Mouse (Mus musculus) lung, postnatal 36 days (tissue): ENCODE results near the gene Pold2.

ENCODE experiments used
- DNase-seq: peaks from one replicate; pipeline ENCODE4 v3.0.0; 2022; ENCODE audit warnings: mixed read lengths

Gene Pold2

DNA sequence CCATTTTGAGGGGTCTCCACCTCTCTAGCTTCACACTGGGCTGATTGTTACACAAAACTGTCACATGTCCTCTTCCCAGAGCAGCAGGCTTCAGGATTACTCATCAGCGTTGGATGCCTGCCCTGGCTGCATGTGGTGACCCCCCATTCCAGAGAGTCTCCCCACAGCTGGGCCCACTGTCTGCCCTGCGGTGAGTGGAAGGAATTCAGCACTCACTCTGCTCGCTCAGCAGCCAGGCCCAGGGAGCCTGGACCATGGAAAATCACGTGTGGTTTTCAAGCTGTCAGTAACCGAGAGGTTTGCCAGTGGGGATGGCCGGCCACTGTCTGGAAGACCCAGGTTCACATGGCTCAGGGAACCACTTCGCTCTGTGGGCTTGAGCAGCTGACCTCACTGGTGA is 22.2 kb downstream of the Pold2 start:
- DNase-seq: peak; percentile 55

DNA sequence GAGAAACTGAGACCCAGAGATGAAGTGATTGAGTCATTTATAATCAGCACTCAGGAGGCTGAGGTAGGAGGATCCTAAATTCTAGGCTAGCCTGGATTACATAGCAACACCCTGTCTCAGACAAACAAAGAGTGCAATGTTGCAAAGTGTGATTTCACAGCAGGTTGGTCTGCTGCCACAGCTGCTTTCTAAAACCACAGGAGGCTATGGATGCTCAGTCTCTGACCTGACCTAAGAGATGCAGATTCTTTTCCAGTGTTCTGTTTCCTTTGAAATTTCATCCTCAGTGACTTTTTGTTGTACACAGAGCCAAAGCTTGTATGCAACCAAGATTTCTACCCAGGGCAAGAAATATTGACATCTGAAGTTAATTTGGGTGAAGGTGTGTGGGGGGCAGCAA is 22.6 kb downstream of the Pold2 start:
- DNase-seq: no peak

DNA sequence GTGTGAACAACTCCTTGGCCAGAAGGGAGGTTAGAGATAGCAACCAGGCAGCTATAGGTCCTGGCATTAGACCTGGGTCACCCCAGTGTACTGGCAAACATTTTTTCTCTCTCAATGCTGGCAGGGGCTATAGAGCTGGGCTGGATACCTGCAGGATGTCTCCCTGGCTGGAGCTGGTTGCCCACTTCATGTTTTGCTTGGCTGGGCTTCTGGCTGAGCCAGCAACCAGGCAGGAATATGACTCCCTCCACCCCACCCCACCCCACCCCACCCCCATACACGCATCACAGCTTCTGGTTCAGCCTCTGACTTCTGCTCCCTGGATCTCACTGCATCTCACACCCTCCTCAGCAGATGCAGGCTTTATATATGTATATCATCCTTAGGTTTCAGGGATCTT is 25.8 kb downstream of the Pold2 start:
- DNase-seq: no peak

DNA sequence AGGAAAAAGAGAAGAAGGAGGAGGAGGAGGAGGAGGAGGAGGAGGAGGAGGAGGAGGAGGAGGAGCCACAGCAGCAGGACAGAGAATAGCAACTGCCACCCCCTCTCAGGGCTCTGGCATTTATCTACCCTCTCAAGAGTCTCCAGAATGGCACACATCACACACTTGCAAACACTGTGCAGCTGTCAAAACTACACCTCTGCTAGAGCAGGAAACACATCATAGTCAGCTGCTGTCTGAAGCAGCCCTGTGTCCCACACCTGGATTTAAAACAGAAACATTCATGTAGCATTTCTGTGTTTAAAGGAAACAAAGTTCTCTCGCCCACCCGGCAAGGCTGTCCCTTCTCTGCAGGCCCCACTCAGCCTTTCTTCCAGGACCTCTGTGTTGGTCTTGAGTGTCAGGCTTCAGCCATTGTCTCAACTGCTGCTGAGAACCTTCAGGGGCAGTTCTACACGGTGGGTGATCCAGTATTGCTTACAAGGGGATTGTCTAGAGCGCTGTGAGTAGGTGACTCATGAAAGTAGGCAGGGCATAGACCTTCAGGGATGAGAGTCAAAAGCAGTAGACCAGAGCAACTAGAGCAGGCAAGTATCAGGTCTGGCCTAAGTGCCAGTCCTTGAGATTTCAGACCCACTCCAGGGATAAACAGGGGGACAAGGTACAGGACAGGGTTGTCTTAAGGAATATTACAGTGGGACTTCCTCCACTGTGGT is 26.9 kb downstream of the Pold2 start:
- no peak for DNase-seq

DNA sequence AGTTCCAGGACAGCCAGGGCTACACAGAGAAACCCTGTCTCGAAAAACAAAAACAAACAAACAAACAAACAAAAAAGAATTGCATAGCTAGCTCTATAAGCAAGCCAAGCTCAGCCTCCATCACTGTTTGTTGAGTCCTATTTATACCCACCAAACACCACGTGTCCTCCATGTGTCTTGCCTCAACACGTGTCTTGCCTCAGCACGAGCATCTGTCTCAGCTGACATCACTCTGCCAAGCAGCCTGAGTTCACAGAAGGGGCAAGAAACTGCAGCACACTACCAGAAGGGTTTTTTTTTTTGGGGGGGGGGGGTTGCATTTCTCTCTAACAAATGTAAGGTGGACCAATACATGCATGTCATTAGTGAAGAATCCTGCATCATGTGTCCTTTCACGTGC is 27.6 kb downstream of the Pold2 start:
- DNase-seq: no peak

DNA sequence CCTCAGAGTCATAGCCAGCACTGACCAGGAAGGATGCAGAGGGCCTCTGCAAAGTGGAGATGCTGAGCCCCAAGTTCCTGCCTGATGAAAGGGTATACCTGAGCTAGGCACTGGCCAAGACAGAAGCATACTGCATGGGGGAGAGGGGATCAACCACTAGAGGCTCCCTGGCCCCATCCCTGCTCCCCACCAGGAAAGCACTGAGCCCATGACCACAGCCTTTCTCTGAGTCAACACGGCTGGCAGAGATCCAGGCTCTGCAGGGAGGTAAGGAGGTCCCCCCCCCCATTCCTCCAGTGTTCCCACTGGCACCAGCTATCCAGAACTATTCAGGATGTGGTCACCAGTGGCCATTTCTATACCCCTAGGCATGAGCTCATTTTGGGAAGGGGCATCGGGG is 28.8 kb downstream of the Pold2 start:
- no peak for DNase-seq

DNA sequence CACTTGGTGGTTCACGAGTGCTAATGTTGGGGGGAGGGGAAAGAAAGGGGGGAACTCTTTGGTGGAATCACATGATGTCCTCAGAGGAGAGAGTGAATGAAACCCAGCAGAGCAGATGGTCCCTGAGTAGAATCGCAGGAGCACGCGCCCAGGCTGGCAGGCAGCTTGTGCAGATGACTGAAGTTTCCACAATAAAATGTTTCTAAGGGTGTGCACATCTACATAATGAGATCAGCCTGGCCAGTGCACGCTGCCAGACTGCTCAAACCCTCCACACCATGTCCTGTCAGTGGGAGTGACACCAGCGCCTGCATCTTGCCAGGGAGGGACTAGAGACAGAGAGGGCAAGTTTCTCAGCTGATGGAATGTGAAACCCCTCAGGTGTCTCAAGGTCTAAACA is 29.4 kb downstream of the Pold2 start:
- DNase-seq: peak; percentile 43

DNA sequence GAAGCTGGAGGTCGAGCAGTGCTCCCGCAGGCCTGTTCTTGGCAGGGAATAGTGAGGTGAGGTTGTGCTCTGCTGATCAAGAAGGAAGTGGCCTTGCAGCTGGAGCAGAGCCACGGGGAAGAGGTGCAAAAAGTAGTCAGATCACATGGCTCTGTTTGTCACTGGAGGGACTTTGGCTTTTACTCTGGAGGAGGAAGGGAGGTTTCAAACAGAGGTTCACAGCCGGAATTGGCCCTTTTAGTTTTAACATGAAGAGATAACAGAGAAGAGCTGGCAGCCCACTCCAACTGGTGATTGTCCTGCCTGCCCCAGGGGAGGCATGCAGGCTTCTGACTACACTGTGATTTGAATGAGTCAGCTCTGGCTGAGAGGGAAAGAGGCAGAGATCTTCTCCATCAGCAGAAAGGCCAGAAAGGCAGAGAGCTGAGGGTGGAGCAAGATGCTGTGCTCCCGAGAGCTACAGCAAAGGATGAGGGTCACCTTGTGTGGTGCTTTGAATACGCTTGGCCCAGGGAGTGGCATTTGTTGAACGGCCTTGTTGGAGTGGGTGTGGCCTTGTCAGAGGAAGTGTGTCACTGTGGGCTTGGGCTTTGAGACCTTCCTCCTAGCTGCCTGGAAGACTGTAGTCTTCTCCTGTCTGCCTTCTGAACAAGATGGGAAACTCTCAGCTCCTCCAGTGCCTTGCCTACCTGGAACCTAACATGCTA is 31.3 kb downstream of the Pold2 start:
- peak; percentile 67 for DNase-seq

DNA sequence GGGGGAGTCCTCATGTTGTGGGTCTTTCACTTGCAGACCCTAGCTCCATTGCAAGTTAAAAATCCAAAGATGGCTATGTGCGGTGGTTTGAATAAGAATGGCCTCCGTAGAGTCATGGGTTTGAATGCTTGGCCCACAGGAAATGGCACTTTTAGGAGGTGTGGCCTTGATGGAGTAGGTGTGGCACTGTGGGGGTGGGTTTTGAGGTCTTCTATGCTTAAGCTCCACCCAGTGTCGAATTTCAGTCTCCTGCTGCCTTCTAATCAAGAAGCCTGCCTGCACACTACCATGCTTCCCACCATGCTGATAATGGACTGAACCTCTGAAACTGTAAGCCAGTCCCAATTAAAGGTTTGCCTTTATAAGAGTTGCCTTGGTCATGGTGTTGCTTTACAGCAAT is 35.0 kb downstream of the Pold2 start:
- DNase-seq: no peak

DNA sequence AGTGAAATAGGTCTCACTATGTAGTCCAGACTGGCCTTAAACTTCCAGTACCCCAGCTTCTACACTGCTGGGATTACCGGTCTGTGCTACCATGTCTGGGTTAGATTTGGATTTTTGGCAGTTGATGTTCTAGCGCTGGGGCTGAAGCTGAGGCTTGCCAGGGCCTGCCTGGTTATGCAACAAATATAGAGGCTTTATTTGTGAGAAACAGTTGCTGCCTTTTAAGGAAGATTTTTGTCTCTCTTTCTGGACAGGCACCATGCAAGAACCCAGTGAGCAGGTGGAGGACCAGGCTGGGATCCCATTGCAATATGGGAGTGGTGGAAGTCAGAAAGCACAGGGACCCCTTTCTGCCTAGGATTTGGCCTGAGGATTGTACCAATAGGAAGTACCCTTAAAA is 36.3 kb downstream of the Pold2 start:
- DNase-seq: no peak

DNA sequence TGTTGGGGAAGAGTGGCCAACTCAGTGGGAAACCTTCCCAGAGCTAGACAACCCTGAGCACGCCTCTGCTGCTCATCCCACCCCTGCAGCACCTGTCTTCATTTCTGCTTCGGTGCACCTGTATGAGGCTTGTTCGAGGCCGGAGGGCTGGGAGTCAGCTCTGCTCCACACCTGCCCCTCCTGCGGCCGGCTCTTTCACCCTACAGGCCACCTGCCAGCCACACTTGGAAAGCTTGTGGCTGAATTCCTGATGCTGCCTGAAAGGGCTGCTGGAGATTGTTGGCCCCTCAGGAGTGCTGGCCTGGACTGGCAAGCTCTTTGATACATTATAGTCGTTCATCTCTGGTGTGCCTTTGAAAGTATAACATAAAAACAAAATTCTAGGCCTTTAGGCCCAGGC is 37.7 kb downstream of the Pold2 start:
- DNase-seq: no peak

DNA sequence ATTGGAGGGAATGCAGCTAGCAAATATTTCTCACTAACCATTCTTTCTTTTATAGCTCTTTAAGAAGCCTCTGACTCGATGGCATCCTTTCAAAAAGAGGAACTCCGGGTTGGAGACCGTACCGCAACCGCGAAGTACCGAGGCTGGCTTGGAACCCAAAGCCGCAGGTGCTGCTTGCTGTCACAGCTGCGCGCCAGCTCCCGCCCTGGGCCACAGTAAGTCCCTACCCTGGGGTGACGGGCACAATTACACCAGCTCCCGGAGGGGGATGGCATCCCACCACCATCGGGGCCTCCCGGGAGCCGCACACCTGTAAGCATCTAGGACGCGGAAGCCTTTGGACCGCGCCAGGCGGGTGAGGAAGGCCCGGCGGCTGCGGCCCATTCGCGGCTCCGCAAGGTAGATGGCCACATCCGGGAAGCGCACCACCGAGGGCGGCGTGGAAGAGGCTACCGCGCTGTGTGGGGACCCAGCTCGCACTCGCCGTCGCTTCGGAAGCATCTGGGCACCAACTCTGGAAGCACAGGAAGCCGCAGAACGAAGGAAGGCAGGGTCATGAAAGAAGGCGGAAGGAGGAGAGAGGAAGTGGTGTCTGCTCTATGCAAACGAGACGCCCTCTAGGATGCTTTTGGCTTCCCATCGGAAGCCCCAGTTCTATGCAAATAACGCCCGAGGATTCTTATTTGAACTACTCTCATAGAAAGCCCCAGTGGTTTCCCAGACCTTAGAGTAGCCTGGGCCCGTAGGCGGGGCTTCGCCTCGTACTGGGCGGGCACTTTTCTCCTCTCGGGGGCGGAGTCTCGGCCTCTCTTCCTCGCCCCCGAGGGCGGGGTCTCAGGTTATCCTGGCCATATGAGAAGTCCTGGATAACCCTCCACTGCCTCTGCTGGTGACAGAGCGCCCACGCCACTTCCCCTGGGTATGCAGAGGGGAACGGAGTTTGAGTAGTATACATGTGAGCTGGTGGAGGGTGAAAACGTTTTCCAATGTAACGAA is 40.5 kb downstream of the Pold2 start, which contains the start of gene Polm:
Gene Polm, minus strand, starts transcription at position 766 of the 996 bp plus-strand sequence.
- peak; percentile 97 for DNase-seq

DNA sequence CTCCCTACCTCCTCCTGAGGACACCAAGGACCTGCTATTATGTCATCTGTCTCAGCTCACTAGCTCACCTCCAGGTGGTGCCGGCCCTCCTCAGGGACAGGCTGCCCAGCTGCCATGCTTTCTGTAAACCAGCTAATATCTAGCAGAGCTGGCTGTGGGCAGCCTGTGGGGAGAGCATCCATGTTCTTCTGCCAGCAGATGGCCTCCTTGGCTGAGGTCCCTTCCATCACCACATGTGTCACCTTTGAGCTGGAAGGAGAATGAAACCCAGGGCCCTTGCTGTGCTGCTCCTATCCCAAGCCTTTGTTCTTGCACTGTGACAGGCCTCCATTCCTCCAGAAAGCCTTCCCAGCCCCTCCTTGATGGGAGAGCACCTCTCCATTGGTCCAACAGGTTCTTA is 42.0 kb downstream of the Pold2 start:
- peak; percentile 14 for DNase-seq

DNA sequence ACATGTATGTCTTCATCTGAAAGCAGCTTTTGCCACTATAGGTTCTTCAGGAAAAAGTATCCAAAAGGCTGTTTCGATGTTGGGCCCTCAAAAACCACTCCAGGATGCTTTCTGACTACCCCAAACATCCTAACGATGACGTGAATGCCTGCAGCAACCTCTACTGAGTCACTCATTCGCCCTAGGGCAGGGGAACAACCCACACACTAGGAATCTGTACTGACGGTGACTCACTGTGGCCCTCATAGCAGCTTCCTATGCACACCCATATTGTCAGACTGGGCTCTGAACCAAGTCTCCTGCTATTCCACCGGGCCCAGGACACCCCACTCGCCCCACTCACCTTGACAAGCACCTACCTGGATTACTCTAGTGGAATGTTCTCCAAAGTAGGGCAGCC is 43.0 kb downstream of the Pold2 start:
- DNase-seq: no peak

DNA sequence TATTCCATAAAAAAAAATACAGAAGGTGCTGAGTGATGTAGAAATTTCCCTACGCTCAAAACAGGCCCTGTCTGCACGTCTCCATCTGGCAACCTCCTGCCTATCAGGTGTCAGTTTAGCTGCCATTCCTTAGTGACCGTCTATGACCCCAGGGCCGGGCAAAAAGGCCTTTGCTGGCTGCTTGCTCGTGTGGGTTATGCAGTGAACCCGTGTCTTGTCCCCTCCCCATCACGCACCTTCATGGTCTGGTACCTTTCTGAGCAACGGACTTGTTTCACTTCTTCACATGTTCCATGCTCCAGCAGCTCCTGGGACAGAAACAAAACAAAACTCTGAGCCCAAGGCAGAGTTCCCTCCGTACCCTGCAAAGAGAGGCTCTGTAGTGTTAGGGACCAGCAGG is 43.6 kb downstream of the Pold2 start:
- no peak for DNase-seq

DNA sequence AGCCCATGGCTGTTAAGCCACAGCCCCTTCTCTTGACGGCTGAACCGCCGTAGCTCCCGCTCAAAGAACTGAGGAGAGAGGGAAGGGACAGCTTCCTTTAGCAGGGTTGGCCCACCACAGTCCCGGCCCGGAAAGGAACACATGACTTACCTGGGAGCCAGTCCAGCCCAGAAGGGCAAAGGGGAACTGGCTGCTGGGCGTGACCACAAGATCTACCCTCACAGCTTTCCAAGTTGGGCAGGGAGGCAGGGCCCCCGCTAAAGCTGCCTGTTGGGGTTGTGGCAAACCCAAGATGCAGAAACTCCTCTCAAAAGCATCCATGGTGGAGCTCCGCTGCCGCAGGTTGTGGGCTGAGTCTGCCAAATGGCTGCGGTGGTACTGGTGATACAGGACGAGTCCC is 48.8 kb downstream of the Pold2 start:
- DNase-seq: no peak

DNA sequence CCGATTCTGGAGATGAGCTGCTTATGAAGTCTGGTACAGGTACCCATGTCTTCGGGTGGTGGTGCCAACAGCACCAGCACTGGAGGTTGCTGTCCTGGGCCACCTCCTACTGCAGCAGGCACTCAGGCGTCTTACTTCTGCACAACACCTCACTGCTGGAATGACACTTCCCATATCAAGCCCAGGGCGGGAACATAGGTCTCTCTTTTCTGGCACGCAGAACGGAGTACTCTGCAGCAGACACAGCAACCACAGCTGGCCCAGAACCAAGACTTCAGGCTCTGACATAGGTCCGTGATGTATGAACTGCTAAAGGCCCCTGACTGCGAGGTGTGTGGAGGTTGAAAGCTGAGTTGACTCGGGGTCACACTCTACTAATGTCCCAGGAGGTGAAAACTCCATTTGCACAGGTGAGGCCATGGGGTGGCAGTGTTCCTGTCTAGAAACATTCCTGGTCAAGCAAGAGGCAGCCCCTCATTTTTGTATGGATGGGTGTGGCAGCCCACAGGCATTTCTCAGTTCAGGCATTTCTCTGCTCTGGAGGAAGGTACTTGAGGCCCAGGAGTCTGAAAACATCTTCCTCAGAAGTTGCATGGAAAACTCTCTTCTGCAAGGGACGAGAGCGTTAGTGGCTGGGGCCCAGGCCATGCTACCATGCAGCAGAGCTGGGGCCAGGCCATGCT is 49.4 kb downstream of the Pold2 start:
- no peak for DNase-seq

DNA sequence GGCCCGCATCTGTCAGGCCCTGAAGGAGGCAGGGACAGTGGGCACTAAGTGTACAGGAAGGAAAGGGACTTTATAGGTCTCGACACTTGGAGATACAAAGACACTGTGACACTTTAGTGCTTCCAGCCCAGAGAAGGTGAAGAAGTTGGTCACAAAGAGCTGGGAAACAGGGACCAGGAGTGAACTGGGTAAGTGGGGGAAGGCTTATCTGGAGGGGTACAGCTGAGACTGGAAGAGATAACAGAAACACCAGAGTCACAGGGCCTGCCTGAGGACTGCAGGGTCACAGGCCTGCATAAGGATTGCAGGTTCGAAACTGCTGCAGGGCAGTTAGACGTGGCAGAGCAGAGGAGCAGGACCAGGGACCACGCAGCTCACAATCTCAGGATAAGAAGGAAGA is 50.2 kb downstream of the Pold2 start:
- no peak for DNase-seq

DNA sequence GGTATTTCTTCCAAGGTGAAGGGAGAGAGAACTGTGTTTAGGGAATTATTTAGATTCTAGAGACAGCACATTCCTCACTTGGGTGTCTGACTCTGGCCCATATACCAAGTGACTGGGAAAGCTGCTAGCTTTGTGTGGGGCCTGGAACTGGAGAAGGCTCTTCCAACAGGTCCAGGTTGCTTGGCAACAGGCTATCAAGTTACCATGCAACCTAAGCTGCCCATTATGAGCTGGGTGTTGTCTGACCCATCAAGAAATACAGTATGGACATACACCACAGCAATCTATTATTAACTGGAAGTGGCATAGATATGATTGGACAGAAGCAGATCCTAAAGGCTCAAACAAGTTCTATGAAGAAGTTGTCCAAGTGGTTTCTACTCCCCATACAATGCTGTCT is 52.7 kb downstream of the Pold2 start:
- no peak for DNase-seq
